Mouse (Mus musculus) kidney, postnatal 25 days (tissue): ENCODE measurements around the gene Eps8.
"Not testable (repeated sequence)": the region's sequence is repeated elsewhere in the genome, so short reads cannot be mapped to it uniquely, and the experiment has no call there.

Experiments
- DNase-seq, 2 experiments: peaks; one replicate each; pipeline ENCODE4 v3.0.0; 2021; ENCODE audit warnings: mixed read lengths in 2 of 2

The Eps8 gene

DNA sequence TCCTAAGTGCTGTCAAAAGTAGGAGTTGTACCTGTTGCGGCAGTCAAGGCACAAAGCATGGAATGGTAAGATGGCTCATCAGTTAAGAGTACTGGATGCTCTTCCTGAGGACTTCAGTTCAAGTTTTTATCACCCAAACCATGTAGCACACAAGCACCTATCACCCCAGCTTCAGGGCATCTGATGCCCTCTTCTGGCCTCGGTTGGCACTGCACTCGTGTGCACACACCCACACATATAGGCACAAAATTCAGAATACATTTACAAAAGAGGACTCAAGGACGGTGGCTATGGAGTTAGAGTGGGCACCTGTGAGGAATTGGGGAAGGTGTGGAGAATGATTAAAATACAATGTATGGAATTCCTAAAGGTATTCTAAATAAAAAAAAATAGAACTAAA, 185.1 kb downstream of the Eps8 start:
- no peak for DNase-seq

GRCm38 (mm10) chr6:137467696-137468095, 187.0 kb downstream of the Eps8 start:
- DNase-seq = peak; percentile 16 to 63

- DNase-seq = peak in 1 of 2 experiments; percentile 40
These were observed 188.4 kb downstream of the Eps8 start for GRCm38 (mm10) chr6:137466256-137466655.

DNA sequence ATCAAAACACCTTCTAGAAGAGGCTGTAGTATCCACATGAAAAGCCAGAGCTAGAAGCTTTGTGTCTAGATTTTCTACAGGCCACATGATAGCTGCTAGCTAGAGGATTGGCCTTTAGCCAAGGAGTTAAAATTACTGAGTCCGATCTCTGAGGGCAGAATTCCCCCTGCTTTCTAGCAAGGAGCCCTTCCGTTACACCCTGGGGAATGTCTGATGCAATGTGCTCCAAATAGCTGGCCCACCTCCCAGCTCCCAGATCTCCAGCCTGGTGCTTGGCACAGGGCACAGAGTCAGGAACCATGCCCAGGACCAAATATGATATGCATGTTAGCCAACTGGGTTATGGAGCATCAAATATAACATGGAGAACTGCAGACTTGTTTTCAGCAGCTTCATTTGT, 189.4 kb downstream of the Eps8 start:
- peak; percentile 41 to 74 for DNase-seq

DNA sequence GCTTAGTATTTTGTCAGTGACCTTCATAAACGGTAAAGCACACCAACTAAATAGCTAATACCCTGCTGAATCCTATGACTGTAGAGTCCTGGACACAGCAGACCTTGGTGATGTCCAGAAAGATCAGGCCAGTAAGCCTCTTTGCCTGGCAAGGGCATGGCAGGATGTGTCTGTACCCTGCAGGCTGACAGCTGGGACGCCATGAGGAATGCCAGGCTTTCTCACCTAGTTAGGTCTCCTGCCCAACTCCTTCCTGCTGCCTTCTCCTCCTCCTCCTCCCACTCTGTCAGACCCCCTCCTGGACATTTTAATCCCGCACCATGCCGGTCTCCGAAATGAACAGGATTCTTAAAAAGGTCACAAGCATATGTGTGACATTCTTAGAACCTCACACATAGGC, 190.9 kb downstream of the Eps8 start:
- peak in 1 of 2 experiments; percentile 27 for DNase-seq

DNA sequence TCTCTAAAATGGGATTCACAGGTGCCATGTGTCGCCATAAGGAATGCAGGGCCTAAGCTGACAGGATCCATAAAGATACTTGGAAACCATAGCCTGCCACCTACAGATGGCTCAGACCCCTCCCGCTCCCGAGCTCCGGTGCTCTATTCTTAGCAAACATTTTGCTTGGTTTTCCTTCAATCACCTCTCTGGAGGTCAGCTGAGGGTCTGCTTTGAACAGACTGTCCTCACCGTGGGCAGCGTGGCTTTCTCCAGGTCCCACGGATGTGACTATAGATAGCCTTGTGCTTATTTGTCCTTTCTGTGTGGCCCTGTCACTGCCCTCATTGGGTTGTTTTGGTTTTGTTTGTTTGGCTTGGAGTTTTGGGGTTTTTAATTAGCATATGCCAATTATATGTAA, 196.5 kb downstream of the Eps8 start:
- DNase-seq = no peak

DNA sequence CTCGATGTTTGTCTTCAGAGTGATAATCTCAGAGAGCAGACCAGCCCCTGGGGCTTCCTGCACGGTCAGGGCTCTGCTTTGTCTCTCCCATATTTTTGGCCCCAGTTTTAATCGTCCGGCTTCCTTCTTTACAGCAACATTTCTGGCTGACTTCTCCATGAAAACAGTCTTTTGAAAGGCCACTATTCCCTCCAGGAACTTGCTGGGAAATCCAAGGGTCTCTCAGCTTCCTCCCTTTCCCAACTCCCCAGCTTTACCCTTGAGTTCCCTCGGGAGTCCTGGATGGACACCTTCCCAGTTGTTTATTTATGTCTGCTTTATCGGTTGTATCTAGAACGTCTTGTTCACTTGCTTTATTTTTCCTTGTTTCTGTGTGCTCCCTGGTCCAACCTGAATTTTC, 197.5 kb downstream of the Eps8 start:
- DNase-seq = no peak

DNA sequence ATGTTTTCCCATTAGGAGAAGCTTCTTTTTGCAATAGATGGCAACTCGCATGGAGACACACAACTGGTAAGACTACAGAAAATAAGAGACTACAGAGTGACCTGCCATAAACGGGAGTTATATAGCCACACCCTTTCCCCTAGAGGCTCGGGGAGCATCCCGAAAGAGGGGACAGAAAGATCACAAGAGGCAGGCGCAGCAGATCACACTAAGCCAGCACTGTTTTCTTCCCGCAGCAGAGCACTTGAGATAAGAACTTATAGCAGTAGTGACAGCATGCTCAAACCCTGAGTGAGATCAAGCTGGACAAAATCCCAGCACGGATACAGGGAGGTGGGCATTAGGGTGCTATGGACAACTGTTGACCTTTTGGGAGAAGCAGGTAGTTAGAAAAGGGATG, 198.6 kb downstream of the Eps8 start:
- no peak for DNase-seq

GRCm38 (mm10) chr6:137455537-137456041, 199.1 kb downstream of the Eps8 start:
- DNase-seq = peak in 1 of 2 experiments; percentile 14

- not testable (repeated sequence) for DNase-seq
These were observed 208.6 kb downstream of the Eps8 start for GRCm38 (mm10) chr6:137446116-137446515.

- DNase-seq = no peak
These were observed 211.6 kb downstream of the Eps8 start for GRCm38 (mm10) chr6:137443089-137443488.

GRCm38 (mm10) chr6:137440559-137441486, 213.9 kb downstream of the Eps8 start:
- DNase-seq = no peak

- peak; percentile 10 to 44 for DNase-seq
These were observed 216.6 kb downstream of the Eps8 start for GRCm38 (mm10) chr6:137437902-137438580.

DNA sequence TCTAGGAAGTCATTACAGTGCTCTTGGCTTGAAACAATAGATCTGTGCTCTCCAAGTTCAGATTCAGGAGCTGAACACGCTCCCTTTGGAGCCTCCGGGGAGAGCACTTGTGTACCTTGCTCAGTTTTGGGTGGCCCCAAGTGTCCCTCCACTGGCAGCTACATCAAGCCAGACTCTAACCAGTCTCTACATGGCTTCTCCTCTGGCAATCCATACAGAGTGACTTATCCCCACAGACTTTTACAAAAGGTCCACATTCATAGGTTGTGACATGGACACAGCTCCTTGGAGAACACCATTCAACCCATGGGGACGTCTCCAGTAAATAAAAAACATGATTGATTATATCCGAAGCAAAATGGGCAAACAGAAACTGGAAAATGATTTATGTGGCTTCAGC, 217.2 kb downstream of the Eps8 start:
- no peak for DNase-seq

DNA sequence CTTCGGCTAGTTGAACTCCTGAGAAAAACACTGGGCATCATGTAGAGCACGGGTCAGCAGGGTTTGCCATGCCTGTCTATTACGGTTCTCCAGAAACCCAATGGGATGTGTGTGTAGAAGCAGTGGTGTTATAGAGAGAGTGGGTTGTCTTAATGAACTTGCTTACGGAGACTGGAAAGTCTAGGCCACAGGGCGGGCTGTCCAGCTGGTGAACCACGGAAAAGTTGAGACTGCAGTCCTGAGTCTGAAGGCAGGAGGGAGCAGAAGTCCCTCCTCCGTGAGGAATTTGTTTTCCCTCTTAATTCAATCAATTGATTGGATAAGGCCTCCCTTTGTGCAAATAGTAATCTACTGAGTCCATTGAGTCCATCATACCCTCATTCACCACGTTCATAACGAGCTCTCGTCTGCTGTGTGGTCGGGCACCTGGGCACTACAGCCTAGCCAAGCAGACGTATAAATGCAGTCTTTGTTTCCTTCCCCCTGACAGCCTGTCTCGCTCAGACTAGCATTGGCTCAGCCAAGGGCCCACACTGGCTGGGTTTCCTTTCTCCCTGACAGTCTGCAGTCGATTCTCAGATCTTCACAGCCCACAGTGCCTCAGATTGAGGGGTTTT, 221.0 kb downstream of the Eps8 start:
- DNase-seq = no peak
